Mouse (Mus musculus) megakaryocyte, embryonic 14.5 days (primary cell): ENCODE results near the gene Scaf8.

Experiments
- FLI1 ChIP-seq: IDR thresholded peaks from 2 replicates; pipeline ENCODE4 v1.6.1; 2012; ENCODE audit warnings: low read length, inconsistent platforms, mixed read lengths
- GATA1 ChIP-seq: IDR thresholded peaks from 3 replicates; pipeline ENCODE4 v1.6.1; 2012; ENCODE audit warnings: mixed read lengths, low read length, inconsistent platforms, borderline replicate concordance

GRCm38 (mm10) chr17:3217023-3217422, 102.3 kb downstream of the Scaf8 start:
- no peak for TF ChIP-seq GATA1
- TF ChIP-seq FLI1, result no peak
